Mouse (Mus musculus): ENCODE data around the gene Vegfb. TPM values are rescaled to one million over a fixed set of nuclear protein-coding genes. Genes with fewer than 3 reads are reported as not detected.
A peak's percentile ranks its signal among the peaks of the same experiment; 100 is the strongest.

The Vegfb gene
- total RNA-seq, 2 experiments from 2014 or later = 263 to 265 TPM

DNA sequence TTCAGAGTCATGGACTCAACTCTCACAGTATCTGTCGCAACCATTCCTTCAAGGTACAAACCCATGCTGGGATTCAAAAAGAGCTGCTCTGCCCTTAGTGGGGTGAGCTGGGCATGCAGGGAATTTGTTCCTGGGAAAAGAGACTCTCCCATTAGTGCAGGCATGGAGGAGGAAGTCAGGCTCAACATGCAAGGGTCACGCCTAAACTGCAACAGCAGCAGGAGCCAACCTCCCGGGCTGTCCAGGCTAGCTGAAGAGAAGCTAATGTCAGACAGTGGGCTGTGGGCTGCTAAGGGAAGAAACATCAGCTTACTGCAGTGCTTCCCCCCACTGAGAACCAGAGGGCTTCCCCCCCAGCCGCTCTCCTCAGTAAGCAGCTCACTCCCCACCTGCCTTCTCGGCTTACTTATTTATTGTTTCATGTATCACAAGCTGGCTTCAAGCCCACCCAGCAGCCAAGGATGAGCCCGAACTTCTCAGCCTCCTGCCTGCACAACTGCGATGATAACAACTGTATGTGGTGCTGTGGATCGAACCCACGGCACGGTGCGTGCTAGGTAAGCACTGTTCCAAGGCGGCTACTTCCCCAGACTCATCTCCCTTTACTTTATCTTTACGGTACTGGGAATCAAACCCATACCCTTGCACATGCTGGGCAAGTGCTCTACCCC, 15.1 kb downstream of the Vegfb start:
- no peak for DNase-seq

DNA sequence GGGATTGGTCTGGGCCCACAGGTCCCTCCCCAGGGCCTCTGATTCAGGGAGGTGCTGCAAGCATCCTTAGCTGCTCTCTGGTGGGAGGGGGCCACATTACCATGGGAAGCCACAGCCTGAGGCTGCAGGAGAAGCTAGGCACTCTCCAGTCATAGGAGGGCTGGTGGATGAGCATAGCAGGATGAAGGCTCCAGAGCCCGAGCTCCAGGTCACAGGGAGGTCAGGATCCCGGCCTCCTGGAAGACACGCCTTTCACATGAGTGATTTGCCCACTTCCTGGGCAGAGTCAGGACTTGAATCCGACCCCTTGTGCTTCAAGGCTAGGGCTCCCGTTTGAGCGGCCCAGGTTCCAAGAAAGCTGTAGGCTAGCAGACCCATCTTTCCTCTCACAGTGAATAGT, 15.8 kb downstream of the Vegfb start:
- no peak for DNase-seq

DNA sequence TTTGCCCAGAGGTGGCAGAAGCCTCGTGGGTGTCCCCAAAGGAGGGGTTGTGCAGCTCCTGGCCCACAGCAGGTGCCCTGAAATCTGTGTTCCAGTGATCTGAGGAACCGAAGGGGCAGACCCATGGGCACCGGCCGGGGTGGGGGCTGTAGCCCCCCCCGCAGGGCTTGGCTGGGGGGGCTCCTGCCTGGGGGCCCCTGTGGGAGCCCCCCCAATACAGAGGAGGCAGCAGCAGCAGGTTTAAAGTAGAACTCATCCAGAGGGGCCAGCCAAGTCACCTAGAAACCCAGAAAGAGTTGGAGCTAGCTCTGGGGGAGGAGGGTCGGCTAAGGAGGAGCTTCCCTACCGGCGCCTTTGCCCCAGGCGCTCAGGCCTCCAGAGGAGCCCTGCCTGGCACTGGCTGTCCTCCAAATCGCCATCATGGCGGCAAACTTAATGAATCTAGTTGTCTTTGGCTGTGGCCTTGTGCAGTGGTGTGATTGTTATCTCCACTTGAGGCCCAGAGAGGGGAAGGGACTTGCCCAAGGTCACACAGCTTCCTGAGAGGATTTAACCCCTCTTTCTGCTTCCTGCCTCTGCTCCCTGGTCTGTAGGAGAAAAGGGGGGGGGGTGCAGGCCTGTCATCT, 16.9 kb downstream of the Vegfb start:
- no peak for DNase-seq

DNA sequence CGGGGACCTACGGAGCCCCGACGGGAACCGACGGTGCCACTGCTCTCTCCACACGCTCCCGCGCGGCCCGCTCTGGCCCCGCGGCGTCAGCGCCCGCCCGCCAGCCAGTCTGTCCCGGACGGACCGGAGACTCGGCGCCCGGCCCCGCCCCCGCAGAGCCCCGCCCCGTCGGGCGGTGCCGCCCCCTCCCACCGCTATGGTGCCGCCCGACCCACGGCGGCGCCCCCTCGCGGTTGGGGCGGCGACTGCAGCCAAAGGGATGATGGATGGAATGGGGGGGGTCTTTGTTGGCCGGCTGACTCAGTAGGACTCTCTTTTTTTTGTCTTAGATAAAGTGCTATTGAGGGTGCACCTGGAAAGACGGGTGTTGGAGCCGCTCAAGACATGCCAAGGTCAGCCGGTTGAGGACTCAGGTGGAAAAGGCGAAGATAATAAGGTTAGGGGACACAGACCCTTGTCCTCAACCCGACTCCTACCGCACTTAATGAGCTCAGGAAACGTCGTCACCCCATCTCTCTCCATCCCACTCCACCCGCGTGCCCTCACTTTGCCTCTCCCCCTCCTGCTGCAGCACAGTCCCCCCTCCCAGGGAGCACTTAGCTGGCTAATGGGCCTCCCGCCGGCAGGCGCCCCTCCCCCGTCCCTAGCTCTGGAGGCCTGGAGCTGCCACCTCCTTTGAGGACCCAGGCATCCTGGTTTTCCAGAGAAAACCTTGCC, 17.6 kb downstream of the Vegfb start:
- DNase-seq = peak; percentile 83

DNA sequence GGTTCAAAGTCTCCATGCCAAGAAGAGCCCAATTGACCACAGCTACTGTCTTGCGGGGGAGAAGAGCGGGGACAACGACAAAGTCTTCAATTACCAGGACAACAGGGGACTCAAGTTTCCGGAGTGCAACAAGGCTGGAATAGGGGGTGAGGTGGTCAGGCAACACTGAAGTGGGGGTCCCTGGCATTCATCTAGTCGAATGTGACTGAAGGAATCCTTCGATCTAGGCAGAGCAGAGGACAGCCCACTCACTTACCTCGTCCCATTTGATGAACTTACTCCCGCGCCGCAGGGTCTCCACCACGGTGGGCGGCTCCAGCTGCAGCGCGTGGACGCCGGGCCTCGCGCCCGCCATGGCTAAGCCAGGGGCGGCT, 18.2 kb downstream of the Vegfb start:
- DNase-seq = no peak

DNA sequence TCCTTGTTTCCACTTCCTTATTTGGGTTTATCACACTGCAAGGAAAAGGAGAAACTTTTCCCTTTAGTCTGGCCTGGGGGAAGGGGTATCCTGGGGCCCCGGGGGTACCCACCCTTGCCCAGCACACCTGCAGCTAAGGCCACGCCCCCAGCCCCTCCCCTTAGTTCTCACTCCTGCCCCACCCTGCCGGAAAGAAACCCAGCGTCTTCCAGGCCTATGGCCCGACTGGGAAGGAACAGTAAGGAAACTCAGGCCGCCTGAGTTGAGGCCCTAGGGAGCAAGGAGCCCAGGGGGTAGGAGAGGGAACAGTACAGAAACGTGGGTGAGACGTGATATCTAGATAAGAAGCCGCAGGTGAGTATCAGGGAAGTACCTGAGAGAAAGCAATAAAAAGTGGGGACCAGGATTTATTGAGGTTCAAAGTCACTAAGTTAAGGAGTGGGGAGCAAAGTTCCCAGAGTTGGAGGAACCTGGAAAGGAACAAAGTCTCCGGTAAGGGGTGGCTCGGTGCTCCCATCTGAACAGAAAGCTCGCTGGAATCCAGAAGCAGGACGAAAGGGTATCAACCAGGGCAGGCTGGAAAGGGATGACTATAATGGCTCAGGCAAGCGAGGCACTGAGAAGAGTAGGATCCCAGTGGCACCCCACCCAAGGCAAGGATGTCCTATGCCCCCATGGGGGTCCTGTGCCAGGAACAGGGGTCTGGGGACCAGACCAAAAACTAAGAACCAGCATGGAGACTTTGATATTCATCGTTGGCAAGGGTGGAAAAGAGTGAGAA, 18.8 kb downstream of the Vegfb start:
- no peak for DNase-seq

DNA sequence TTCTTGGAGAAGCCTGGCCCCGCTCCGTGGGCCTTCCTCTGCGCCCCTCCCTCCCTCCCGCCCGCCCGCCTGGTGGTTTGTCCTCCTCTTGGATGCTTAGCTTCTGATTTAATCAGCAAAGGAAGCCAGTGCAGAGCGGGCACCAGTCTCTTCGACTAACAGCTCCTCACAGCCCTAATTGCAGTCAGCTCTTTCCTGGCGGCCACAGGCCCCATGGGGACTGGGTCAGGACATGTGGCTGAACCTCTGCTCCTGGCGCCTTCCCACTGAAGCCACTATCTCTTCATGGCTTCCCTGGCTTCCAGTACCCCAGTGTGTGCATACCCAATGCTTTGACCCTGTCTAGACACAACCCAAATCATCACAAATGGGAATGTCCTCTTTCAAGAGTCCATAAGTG, 31.0 kb downstream of the Vegfb start:
- DNase-seq = no peak

DNA sequence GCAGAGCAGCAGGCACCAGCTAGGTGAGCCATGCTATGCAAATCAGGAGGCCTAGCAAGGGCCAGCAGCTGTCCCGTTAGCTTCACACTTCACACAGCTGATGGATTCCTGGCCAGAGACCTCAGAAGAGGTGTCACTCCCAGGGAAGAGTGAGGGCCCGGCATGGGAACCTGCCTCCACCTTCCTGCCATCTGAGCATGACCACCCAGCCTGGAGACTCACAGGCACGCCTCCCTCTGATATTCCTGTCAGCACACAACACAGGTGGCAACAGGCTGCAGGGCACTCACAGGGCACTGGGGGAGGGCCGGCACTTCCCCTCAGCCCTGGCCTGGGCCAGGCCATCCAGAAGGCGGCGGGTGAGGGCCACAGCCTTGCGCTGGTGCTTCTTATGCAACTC, 32.0 kb downstream of the Vegfb start:
- DNase-seq = peak; percentile 68

DNA sequence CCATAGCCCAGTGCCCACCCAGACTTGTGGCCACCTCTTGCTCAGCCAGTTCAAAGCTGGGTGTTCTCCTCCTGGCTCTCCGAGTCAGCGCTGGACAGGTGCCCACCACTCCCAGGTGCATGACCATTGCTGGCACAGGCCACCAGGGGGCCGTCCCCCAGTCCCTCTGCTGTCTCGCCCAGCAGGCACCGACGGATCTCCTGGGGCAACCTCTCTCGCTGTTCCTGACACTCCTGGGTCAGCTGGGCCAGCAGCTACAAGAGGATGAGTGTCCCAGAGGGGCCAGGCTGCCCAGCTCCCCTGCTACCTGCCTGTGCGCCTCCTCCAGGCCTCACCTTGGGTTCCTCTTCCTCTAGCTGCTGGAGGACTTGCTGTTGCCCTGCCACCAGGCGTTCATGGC, 33.4 kb downstream of the Vegfb start:
- peak; percentile 79 for DNase-seq

DNA sequence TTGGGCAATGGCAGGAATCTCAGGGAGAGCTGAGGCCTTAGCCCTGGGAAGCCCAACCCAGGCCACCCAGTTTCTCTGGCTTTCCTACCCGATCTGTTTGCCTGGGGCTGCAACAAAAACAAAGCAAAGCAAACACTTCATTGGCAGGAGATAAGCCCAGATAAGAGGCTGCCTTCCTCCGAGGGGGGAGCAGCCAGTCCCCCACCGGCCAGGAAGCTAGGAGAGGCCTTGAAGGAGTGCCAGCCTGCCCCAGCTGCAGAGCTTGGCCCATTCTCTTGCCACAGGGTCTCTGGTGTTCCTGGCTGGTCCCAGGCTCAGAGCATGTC, 34.8 kb downstream of the Vegfb start:
- DNase-seq = peak; percentile 48

DNA sequence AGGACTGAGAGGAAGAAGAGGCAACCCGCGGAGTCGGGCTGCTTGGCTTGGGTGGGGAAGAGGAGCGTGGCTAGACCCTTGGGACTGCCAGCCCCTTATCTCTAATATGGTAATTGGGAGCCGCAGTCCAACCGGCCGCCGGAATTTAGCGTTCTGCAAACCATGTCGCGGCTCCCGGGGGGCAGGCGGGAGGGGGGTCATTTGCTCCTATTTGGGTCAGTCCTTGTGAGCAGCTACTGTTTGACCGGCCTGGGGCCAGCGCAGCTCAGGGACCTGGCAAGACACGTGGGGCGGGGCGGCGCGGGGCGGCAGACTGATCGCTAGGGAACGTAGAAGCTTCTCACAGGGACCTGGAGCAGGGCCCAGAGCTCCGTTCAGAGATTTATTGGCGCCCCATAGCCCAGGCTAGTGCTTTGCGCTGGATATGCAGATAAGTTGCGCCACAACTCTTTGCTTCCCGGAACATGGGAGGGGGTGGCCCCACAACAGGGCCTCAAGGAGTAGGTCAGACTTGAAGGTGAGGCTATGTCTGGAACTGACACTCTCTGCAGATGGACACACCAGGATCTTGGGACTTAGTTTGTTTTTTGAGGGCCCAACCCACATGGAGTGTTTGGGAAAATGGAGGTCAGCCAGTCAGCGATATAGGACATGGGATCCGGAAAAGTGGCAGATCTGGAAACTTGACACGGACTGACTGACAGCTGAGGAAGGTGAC, 35.3 kb downstream of the Vegfb start:
- DNase-seq = peak; percentile 88

DNA sequence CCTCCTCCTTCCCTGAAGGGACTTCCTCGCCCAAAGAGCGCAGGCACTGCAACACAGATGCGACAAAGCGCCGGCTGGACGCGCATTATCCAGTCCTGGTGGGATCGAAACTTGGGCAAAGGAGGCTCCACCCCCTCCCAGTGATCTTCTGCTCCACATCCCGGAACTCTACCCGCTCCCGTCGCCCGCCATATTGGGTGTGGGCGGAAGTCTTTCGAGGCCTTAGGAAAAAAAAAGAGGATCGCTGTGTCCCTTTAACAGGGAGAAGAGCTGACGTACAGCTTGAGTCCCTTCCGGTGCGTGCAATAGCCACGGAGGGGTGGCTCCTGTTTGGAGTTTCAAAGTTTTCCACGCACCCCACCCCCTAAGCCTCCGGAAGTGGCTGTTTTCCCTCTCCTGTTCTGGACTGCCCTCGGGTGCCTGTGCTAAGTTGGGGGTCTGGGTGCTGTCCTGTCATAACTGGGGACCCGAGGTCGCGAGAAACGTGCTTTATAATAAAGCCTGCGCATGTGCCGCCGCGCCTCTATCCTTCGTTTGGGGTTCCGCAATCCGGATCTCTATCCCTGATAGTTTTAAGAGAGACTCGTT, 36.0 kb downstream of the Vegfb start:
- DNase-seq = peak; percentile 94

DNA sequence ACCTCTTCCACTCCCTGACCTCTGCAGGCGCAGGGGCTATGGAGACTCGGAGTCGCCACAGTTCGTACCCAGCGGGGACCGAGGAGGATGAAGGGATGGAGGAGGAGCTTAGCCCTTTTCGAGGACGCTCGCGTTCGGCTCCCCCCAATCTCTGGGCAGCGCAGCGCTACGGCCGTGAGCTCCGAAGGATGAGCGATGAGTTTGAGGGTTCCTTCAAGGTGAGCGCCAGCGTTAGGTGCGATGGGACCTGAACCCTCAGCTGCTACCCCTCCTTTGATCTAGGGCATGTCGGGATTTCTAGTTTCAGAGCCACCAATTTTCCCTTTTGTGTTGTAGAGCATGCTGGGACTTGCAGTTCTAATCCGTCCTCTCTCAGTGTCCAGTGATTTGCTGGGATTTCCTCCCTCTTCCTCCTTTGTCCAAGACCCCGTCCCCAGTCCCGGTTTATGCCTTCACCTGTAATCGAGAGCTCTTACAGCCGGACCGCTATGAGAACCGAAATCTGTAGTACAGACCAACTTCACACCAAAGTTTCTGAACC, 36.8 kb downstream of the Vegfb start:
- peak; percentile 51 for DNase-seq

DNA sequence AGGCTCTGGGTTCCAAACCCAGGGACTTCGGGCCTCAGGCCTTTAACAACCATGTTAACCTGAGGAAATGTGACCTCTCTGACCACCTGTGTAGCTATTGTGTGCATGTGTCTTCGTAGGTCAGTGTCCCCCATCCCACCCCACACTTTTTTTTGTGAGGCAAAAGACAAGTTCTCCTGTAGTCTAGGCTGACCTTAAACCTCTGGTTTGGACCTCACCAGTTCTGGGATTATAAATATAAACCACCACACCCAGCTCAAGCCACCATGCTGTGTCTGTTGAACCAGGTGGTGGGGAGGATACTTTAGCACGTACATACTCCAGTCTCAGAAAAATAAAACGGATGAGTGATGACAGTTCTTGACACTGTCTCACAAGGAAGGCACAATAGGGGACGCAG, 37.5 kb downstream of the Vegfb start:
- no peak for DNase-seq

DNA sequence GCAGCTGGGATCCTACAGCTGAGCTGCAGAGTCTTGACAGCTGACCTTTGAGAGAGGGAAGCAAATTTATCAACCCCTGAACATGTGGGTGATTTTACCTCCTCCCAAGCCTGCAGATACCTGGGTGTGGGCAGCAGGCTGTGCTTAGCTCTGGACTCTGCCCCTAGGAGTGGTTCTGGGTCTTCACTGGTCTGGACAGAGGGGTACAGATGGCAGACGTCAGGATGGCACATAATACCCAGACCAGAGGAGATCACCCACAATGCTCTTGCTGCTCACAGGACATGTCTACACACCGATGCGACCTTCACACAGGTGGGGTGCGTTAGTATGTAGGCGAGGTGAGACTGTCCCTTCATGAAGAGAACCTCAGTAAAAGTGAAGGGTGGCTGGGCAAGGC, 37.9 kb downstream of the Vegfb start:
- DNase-seq = no peak

DNA sequence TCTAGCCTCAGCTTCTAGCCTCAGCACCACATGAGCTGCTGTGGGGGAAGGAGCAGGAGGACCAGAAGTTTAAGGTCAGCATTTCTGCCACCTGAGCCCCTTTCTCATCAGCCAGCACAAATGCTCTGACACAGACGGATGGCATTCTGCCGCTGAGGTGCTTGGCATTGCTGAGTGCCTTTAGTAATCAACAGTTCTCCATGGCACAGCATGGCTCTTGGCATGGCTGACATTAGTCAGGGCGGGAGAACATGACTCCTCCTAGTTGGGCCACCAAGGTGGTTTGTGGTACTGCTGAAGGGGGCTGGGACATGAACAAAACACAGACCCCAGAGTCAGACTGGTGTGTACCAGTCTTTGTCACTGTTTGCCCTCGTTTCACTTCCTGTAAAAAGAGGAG, 39.3 kb downstream of the Vegfb start:
- DNase-seq = no peak

DNA sequence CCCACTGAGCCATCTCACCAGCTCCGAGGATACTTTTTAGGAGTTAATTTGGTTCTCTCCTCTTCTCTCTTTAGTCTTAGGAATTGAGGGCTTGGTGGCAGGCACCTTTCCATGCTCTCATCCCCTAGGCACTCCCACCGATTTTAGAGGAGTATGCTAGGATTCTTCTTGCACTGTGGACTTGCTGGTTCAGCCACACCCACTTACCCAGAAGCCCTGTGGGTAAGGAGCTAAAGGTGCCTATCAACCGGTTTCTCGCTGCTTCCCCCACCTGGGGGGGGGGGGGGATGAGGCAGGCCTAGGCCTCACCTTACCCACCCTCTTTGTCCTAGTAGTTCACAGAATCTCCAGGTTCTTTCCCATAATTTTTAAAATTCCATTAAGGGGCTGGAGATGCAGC, 39.7 kb downstream of the Vegfb start:
- DNase-seq = no peak

DNA sequence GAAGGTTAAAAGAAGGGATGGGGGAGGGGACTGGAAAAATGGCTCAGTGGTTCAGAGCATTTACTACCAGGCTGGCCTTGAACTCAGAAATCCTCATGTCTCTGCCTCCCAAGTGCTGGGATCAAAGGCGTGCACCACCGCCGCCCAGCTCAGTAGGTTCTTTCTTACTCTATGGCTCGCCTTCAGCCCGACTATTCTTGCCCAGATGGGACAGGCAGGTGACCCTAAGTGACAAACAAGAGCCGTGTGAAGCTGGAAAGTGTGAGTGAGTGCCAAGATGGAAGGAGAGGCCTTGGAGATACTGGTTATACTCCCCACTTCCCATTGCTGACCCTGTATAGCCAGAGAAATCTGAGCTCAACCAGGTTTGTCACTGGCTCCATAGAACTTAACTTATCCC, 43.7 kb downstream of the Vegfb start:
- DNase-seq = no peak

DNA sequence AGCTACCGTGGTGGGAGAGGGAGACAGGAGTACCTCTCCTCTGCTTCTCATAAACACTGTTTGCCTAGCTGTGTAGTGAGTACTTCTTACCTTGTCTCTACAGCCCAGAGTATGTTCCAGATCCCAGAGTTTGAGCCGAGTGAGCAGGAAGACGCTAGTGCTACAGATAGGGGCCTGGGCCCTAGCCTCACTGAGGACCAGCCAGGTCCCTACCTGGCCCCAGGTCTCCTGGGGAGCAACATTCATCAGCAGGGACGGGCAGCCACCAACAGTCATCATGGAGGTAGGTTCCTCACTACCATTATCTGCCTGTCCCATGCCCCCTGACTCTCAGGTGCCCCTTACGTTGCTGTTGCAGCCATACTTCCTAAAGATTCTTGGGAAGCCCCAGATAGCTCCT, 44.7 kb downstream of the Vegfb start:
- no peak for DNase-seq

DNA sequence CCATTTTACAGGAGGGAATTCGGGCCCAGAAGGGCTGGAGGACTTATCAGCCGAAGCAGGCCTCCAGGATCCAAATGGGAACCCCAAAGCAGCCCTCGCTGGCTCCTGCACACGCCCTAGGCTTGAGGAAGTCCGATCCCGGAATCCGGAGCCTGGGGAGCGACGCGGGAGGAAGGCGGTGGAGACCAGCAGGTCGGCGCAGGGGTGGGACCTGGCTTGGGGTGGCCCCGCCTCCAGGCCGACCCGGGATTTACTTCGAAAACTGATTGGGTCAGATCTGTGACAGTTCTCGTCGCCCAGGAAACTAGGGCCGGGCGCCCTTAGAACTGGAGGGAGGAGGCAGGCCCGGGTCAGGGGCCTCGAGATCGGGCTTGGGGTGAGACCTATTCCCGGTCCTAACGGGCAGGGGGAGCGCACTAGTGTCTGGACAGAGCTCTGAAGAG, 45.2 kb downstream of the Vegfb start, which contains the start of gene Gpr137:
Gene Gpr137 (minus strand): TSS at position 232 of the 443 bp plus-strand sequence.
- peak; percentile 95 for DNase-seq

DNA sequence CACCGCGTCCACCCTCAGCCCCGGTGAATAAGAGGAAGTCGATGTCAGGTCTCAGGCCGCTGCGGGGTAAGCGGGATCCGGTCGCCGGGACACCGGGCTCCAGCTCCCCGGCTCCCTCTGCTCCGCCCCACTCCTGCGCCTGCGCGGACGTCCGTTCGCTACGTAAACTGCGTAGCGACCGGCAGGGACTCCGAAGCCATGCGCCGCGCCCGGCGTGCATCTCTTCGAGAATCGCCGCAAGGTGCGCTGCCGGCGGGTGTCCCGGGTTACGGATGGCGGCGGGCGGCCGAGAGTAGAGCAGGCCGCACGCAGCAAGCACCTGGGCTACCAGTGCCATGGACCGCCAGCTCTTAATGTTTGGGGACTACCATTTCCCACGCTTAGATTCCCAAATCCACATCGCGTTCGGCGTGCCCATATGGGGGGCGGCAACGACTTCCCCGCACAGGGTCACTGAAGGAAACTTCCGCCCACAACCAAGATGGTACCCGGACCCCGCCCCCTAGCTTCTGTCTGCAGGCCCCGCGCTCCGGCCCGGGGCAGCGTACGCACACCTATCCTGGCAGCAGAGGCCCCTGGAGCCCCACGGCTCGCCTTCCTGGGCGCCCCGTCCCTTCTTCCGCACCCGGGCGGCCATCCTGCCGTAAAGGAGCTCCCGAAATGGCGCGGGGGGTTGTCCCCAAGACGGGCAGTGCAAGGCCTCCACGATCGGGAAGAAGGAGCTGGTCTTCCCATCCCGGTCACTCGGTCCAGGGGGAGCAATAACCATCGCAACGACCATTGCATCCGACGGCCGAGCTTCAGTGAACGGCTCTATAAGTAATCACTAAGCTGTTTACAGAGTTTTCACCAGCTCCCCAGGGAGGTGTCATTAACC, 45.8 kb downstream of the Vegfb start, which contains the start of gene Bad:
Gene Bad (plus strand): TSS at position 490 of the 877 bp plus-strand sequence.
- DNase-seq = peak; percentile 97

Data from heart, postnatal 4 days (tissue).